Mouse (Mus musculus) gastrocnemius, postnatal 36 days (tissue): ENCODE data around the gene Apbb2. TPM values are rescaled to one million over a fixed set of nuclear protein-coding genes. Genes with fewer than 3 reads are reported as not detected.

ENCODE experiments used
- DNase-seq, 2 experiments: peaks; one replicate each; pipeline ENCODE4 v3.0.0; 2022
- intact Hi-C: fragments of 180-260 bp; cut with DNase I; formaldehyde crosslinking; loops from one replicate; pipeline ENCODE4 v1.15.1; 2025
- total RNA-seq, 2 experiments: library from RNA; stranded (reverse); gene quantifications; 2 replicates each; pipeline ENCODE4 v1.2.3; 2021

The Apbb2 gene
- total RNA-seq, 2 experiments from 2014 or later, result 32.0 to 39.1 TPM

DNA sequence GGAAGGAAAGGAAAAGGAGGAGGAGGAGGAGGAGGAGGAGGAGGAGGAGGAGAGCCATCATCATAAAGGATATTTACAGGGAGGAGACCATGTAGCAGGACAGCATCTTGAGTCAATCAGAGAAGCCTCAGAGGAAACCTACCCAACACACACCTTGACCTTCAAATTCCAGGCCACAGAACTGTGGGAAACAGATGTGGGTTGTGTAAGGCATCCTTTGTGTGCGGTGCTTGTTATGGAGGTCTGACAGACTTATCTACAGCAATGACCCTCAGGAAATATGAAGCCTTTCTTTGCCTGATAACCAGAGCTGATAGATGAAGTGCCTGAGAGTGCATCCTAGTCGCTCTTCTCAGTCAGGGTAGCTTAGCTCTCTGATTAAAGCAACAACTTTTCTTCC lies 189.5 kb downstream of the Apbb2 start:
- intact Hi-C loops, result no loop called here
- no peak for DNase-seq

DNA sequence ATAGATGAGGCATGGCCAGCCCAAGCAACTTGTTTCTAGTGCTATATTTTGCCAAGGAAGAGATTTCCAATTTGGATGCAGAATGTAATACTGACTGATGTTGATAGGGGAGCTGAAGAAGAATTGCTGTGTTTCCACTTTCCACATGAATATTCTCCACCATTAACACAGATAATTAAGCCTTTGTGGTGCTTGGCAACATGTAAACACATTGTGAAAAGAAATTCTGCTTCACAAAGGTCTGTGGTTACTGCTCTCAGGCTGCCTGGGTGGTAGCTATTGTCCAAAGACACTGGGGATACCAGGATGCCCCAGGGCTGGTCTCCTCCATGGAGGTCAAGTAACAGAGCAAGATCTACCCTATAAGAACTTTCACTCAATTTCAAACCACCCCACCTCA lies 190.5 kb downstream of the Apbb2 start:
- no peak for DNase-seq
- intact Hi-C loops, result no loop called here

DNA sequence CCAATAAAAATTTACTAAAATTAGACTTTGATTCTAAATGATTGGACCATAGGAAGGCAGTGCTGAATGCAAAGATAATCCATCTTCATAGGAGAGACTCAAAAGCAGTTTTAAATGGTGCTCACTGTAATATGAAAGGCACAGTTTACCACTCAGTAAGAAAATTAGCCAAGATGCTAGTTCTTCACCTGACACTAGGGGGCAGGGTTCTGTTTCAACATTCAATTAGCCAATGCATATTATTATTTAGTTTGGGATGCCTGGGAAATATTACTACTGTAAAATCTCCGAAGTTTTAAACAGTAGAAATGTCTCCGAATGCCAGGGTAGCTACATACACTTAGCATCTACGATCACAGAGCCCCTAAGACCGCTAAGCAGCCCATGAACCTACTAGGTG lies 194.7 kb downstream of the Apbb2 start:
- DNase-seq, result no peak
- intact Hi-C loops, result no loop called here

DNA sequence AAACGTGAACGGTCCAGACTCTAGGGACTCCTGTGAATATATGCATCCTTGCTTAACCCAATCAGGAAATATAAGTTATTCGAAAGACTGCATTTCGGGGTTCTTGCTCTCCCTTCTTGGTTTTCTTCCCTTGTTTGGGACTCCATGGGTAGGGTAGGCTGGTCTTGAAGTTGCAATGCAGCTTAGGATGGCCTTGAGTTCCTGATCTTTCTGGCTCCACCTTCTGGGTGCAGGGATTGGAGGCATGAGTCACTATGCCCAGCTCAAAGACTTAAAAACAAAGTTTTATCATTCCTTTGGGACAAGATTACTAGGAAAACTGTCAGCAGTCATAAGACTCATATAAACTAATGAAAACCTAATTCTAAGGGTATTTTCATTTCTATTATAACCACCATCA lies 195.1 kb downstream of the Apbb2 start:
- intact Hi-C loops, result no loop called here

DNA sequence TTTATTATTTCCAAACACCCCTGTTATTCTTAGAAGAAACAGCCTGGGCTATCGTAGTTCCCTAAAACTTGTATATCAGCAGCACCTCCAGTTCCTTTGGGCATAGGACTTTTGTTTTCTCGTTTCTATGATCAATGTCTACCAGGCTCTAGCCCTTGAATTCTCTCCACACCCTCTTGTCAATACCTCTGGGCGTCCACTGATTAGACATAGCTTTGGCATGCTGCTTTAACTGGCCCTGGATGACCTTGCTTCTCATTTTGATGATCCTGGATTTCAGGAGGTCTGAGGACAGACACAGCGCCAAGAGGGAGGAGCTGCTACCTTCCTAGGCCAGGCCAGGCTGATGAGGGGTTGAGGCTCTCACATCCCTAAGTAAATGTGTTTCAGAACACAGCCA lies 196.6 kb downstream of the Apbb2 start:
- intact Hi-C loops, result loop anchor here (2.0 kb wide), 1 partner anchor 197 kb away; the partner anchor contains the start of gene Apbb2
- no peak for DNase-seq

More for the DNA sequence above, 195.1 kb downstream of the Apbb2 start:
- no peak for DNase-seq

DNA sequence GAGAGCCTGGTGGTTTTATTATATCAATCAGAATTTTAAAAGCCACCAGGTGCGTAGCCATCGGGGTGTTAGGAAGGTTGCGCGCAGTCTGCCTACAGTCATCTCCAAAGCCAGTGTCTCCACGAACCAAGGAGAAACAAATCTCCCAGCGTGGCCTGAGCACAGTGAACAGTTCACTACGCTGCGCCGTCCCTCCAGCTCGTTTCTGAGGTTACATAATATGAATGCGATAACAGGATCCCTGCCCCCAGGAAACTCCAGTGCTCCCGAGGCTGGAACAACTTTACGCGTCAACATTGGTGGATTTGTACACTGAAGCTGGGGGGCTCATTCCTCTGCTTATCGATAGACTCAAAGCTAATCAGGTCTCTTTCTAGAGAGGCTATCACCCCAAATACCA lies 197.4 kb downstream of the Apbb2 start:
- no peak for DNase-seq
- intact Hi-C loops, result loop anchor here (2.0 kb wide), 1 partner anchor 198 kb away; the partner anchor contains the start of gene Apbb2

DNA sequence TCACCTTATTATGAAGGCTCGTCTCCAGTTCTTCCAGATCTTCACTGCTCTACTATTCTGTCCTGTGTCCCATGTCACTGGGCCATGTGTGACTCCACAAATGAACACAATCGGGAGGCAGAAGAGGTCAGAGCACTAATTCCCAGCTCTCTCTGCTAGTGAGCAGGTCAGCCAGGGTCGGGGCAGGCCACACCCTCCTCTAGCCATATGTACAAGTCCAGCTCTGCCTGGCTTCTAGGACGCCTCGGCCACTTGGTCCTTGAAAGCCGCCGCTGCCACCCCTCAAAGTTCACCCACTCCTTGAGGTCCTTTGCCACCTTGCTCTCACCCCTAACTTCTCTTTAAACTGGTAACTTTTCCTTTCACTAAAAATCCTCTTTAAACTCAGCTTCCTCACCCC lies 198.6 kb downstream of the Apbb2 start:
- intact Hi-C loops, result loop anchor here (2.0 kb wide), 1 partner anchor 199 kb away; the partner anchor contains the start of gene Apbb2

DNA sequence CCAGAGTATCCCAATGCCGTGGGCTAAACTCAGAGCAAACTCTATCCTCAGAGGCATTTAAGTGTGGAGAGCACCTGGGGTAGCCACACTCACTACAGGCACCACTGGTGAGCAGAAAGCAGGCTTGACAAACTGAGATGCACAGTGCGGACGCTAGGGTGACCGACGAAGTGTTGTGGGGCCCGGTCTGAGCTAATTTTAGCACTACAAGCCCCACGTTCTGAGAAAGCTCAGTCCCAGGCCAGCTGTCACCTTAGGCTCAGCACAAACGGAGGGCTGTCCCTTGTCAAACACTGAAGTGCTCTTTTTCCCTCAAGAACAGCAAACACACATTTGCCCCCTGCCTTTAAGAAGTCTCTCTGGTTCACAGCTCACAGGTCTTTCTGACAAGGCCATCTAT lies 201.3 kb downstream of the Apbb2 start:
- no peak for DNase-seq
- intact Hi-C loops, result no loop called here

More for the DNA sequence above, 198.6 kb downstream of the Apbb2 start:
- no peak for DNase-seq

DNA sequence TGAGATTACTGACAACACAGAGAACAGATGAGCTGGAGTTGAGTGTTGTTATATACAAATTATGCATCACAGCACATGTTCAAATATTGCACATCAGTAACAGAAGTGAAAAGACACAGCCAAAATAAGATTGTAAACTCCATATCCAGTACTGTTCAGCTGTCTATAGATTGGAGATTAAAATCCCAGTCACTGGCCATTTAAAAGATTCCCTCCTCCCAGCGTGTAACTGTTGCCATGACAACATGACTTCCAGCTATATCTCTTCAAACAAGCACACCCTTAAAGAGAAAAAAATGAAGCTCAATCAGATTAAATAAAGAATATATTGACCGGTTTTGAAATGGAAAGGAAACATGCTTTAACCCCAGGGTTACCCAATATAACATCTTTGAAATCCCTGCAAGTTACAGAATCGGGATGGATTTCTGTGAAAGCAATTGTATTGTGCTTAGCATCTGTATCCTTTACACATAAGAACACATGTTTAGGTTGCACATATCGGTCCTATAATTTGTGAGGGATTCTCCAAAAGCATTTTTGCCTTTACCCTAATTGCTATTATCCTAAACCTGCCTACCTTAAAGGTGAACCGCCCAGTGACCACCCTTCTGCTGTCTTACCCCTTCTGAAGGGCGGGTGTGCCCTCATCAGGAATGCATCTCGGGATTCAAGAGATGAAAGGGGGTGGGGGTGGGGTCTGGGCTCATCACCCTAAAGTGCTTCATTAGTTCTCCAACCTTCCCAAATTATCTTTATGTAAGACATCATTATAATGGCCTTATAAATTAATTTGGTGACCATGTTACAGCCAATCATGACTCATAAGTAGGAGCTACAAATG lies 202.7 kb downstream of the Apbb2 start:
- DNase-seq, result no peak
- intact Hi-C loops, result no loop called here

DNA sequence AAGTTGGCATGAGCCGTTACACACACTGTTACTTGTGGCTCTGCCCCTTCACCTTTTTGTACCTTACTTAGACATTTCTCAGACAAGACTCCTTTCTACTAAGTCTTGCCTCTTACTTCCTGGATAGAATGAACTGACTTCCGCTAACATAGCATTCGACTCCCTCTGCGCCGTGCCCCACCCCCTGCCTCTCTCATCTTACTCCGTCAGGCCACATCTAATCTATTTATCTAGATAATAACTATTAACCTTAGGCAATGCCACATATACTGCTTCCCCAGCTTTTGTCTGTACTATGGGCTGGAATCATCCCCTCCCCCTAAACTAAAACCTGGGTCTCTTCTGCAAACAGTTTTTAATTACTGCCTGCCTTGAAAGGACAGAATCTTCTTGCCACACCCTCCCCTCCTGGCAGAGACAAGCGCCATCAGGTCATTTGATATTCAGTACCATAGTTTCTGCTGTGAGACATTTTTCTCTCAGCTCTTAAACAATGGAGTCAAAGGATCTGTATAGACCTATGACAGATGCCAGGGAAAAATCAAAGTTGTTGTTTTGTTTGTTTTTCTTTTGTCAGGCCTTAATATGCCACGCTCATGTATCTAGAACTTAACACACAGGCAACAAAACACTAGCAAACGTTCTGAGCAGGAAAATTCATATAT lies 203.4 kb downstream of the Apbb2 start:
- intact Hi-C loops, result no loop called here
- no peak for DNase-seq

DNA sequence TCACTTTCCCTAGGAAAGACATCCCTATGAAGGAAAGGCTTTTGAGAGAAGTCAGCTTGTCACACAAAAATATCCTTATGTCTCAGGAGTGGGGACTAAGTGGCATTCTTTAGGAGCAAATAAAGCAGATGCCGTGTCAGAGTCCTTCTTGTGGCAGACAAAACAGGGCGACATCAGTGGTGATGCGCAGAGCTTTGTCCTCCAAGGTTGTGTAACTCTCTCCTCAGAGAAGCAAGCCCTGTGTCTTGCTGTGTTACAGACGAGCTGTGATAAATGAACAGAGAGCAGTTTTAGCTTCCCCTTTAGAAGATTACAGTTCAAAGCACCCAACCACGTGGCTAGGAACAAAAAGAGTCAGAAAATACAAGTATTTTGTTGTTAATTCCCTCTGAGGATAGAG lies 205.2 kb downstream of the Apbb2 start:
- intact Hi-C loops, result no loop called here
- DNase-seq, result no peak

DNA sequence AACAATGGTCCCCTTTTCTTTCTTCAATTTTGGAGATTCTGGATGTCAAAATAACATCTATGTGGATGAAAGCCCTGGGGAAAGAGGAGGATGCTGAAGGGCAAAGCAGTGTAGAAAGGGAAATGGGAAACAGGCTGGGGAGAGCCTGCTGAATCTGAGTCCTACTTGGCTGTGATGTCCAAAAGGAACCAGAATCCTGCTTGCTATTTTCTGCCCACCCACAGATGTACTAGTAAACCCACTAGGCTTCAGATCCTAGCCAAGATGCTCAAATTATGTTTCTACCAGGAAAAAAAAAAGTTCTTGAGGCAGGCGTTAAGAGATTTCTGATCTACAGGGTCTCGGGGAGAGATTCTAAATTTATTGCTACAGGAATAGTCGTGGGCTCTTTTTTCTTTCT lies 205.8 kb downstream of the Apbb2 start:
- intact Hi-C loops, result no loop called here
- no peak for DNase-seq

DNA sequence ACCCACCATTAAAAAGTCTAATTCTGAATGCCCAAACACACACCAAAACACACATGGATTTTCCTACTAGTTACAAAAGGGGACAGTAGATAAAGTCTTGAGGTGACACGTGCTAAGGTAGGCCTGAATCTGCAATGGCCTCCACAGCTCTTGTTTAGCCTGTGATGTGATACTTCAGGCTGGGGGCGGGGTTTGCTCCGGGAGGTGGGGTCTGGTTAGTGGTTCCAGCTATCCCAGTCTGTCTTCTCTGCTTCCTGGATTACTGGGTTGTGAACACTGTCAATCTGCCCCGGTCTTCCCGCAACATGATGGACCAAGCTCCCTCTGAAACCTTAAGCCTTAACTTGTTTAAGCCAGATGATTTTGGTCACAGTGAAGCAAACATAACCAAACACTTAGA lies 210.0 kb downstream of the Apbb2 start:
- intact Hi-C loops, result no loop called here
- no peak for DNase-seq

DNA sequence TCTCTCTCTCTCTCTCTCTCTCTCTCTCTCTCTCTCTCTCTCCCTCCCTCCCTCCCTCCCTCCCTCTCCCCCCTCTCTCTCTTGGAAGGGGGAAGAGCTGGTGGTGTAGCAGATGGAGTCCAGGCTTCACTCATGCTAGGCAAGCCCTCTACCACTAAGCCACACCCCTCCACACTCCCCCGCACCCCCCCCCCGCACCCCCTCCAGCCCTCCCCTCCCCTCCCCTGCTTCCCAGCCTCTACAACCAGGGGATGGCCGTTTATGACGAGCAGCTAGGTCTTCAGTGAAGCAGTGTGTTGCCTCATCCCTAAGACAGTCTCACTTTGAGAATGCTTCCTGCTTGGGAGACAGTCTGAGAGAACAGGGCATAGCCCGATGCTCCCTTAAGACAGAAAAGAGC lies 210.6 kb downstream of the Apbb2 start:
- DNase-seq, result no peak
- intact Hi-C loops, result no loop called here

DNA sequence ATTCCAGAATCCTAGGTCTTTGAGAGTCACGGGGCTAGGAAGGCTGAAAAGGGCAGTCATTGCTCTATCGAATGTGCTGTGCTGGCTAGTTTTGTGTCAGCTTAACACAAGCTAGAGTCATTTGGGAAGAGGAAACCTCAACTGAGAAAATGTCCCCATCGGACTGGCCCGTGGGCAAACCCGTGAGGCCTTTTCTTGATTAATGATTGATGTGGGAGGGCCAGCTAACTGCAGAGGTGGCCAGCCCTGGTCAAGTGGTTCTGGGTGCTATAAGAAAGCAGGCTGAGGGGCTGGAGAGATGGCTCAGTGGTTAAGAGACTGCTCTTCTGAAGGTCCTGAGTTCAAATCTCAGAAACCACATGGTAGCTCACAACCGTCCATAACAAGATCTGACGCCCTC lies 212.2 kb downstream of the Apbb2 start:
- DNase-seq, result no peak
- intact Hi-C loops, result no loop called here

DNA sequence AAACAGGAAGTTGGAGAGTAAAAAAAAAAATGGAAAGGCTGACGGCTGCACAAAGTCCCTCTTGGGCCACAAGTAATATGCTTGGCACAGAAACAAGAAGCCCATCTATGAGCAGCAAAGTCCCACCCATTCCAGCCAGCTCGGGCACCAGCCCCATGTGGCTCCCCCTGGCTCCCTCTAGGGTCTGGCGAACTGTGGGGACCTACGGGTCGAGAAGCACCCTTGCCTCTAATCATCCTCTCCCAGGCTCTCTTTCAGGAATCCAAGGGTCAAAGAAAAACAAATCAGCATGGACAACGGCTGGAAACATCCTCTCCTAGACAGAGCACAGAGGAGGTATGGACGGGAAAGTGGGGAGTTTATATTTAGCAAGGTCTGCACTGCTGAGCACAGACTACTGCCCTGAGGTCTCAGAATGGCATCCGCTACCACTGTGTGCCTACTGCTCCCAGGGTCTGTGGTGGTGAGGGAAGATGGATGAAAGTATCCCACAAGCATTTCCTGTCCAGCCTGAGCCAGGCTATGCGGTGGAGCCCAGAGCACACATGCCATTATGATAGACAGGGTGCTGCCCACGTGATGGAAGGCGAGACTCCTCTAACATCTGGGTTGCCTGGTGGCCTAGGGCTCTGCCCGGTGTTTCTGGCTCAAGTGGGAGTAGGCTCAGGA lies 212.7 kb downstream of the Apbb2 start:
- no peak for DNase-seq
- intact Hi-C loops, result no loop called here

DNA sequence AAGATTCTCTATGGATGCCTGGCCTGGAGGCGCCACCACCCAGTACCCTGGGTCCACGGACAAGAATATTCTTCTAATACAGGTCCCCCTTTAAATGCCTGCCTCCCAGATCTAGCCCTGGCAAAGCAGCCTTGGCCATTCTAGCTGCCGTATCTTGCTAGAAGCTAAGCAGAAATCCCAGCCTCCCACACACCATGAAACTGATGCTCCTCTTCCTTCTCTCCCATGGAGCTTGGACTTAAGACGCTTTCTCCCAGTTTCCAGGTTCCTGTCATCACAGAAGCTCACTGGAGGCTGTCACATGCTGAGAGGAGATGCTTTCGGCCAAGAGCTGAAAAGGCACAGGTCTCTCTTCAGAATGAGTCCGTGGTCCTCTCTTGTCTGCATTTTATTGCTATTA lies 213.3 kb downstream of the Apbb2 start:
- no peak for DNase-seq
- intact Hi-C loops, result no loop called here

DNA sequence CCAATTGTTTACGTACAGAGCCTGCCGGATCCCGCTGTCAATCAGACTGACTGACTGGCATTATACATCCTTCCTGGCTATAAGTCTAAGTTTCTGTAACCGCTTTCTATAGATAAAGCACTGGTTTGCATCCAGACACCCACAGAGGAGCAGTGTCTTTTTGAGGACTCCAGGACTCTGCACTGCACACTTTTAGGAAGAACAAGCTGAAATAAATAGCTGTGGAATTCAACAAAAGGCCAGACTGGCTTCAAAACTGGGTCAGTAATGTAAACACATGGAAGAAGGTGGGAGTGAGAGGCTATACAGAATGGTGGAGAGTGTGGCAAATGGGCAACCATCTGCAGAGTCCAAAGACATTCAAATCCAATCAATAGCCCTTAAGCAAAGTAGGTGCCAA lies 218.0 kb downstream of the Apbb2 start:
- no peak for DNase-seq
- intact Hi-C loops, result no loop called here

DNA sequence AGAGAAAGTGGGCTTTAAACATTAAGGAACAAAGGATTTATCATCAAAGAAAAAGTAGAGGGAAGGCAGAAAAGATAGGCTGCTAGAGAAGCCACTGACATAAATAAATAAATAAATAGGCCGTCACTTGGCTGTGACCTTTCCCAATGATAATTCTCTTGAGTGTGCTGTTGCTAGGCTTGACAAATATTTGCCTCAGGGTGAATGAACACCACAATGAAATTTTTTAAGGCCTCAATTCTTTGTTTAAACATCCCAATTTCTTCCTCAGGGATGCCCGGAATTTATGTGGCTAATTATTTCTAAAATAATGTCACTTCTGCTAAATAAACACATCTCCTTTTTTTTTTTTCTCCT lies 219.3 kb downstream of the Apbb2 start:
- DNase-seq, result no peak
- intact Hi-C loops, result loop anchor here (10.0 kb wide), 1 partner anchor 226 kb away; no protein-coding TSS in a partner anchor

DNA sequence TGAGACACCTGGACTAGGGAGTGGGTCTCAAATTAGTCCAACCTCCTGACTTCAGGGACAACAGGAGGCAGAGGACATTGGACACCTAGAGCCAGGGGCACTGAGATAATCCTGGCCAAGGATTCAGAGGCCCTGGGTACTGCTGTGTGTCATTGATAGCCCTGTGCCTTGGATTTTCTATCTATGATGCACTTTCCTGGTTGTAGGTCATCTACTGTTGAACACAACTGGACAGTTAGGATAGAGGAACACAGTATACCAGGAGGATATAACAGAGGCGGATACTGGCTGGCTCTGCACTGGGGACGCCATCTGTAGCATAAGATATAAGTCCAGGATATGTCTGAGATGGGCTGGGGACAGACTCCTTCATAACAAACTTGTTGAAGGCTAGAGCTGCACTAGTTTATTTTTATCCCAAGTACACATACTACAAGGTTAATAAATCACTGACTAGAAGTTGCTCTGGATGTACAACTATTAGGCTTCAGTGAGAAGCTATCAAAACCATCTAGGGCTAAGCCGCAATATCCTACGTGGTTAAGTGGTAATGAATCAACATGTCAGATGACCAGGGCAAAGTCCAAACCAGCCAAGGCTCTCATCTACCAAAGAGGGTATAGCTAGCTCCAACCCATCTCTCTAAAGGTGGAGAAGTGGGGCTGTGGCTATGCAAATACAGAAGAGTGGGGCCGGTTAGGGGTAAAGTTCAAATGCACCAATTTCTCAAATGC lies 219.9 kb downstream of the Apbb2 start:
- DNase-seq, result no peak
- intact Hi-C loops, result loop anchor here (10.0 kb wide), 1 partner anchor 226 kb away; no protein-coding TSS in a partner anchor
